Mouse (Mus musculus) activated CD4-positive, CD25-positive, alpha-beta regulatory T cell, adult 4 months (primary cell): ENCODE data around the gene Uaca. TPM values are rescaled to one million over a fixed set of nuclear protein-coding genes. Genes with fewer than 3 reads are reported as not detected.

Source experiments
- ATAC-seq: one replicate; pipeline ENCODE4 v1.8.0; 2017
- polyA plus RNA-seq, 2 experiments: library from polyadenylated mRNA; unstranded; fragments of 100-300 nt; shearing (Covaris generic); gene quantifications; one replicate each; pipeline ENCODE4 v1.2.1; 2017

Uaca gene
- polyA plus RNA-seq, 2 experiments from 2014 or later = not detected

DNA sequence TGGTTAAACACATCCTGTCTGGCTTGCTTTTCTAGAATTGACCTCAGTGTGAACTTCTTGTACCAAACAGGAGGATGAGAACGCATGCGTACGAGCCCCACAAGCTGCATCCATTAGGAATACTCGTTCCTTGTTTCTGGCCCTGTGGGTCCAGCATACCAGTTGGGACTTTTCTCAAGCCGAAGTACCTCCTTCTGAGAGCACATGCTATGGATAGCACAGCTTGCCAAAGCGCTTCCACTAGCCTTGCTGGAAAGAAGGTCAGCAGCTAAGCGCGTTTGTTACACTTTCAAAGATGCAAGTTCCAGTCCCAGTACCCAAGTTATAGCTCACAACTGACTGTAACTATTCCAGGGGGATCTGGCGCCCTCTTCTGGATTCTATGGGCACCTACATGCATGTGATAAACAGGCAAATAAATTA lies 93.1 kb downstream of the Uaca start:
- ATAC-seq = no peak

DNA sequence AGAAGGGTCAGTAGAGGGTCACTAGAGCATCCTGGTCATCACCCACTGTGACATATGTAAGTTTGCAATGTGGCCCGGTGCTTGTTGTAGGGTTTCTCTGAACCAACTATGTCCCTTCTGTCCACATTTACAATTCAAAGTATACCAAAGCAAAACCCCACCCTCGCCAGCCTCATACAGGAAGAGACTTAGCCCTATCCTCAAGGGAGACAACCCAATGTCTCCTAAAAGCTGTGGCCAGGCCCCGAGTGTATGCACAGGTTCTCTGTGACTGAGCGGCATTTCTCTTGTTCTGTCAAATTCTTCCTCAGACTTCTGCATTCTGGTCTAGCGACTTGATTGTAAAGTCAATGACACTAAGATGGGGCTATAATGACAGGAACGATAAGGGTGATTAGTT lies 99.2 kb downstream of the Uaca start:
- no peak for ATAC-seq

DNA sequence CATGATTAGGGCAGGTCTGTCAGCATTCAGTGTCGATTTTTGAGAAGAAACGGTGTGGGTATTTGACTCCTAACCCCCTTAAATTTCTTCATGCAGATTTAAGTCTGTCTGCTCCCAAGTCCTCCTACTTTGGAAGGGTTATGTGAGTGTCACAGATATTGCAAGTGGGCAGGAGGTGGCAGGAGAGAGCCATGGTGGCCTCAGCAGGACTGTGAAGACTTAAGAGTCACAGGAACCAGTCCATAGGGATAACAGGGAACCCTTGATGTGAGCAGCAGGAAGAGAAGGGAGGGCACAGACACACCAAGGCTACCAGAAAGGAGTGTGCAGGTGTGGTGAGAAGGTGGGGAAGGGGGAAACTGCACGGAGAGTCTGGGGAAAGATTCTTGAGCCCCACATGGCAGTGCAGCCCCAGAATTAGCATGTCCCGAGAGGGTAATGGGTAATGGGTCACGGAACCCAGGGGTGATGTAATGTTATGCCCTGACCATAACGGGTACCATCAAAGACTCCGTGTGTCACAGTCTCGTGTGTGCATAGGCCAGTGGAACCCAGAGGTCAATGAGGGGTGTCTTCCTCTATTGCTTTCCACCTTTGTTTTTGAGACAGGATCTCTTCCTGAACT lies 101.3 kb downstream of the Uaca start:
- no peak for ATAC-seq

DNA sequence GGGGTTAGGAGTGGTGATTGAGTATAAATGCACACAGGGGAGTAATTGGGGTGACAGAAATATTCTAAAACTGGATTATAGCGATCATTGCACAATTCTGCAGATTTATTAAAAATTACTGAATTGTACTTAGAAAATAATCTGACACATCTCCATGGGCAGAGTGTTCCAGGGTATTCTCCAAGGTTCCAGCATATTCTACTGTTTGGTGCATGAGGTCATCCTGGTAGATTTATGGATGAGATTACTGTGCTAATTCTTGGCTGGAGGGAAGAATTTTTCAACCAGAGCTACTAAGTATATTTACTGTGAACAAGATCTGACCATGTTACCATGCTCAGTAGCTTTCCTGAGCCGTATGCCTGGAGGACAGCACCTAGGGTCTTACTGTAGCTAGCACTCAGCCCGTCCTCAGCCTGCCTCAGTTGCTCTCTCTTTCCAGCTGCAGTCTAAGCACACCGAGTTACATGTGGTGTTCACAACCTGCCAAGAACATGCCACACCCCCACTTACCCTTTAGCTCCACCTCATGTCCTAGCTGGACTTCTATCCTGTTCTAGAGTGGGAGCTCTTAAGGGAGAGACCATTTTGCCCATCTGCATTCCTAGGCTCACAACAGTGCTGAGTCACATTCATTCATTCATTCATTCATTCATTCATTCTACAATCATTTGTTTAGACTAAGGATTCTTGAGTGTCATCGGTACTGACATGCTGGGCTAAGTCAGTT lies 104.1 kb downstream of the Uaca start:
- no peak for ATAC-seq

DNA sequence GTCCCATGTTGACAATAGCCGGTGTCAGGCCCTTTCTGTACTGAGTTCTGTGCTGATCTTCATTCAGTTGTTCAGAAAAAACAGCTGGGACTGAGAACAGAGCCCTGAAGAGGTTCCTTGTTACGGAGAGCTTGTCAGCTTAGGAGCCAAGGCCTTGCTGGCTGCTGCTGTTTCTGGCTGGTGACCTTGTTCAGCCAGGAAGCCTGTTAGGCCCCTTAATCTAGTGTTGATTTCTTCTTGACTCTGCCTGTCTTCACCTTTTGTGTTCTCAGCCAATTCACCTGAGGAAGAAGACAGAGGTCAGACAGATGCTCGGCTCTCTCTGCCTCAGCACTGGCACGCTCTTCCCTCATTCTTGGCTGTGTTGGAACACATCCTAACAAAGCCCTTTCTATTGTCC lies 104.9 kb downstream of the Uaca start:
- no peak for ATAC-seq

DNA sequence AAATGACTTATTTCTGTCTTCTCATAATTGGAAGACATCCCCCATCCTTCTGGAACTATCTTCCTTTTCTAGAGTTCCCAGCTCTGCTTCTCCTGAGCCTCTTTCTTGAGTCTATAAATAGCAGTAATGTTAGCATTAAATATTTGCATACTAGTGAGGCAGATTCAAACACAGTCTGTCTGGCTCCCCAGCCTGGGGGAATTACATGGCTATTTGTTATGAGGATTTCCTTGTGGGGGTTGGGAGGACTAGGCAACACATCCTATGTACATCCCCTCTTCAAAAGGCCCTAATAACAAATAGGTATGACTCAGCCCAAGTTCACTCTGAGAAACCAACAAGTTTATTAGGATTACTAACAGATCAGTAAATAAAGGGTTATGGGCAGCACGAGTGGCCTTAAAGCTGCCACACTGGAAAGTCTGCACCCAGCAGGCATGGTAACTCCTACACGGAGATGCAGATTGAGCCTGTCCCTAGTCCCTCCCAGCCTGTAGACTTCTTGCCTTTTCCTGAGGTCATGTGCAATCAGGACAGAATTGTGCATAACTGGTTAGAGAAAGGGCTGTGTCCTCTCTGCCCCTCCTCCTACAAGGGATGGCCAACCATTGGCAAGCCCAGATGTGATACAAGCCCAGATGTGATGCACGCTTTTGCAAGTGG lies 105.6 kb downstream of the Uaca start:
- ATAC-seq = no peak

DNA sequence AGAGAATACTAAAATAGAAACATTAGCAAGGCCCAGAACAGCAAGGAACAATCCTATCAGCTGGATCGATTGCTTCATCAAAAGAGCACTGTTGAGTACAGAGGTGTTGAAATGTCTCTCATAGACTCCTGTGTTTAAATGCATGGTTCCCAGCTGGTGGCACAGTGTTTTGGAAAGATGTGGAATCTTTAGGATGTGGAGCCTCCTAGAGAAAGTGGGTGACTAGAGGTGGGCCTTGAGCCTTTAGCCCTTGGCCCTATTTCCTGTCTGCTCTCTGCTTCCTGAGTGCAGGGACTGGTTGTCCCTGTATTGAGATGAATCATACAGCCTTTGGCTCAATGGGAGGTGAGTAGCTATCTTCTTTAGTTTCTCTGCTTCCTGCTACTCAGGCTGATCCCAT lies 117.9 kb downstream of the Uaca start:
- ATAC-seq = no peak

DNA sequence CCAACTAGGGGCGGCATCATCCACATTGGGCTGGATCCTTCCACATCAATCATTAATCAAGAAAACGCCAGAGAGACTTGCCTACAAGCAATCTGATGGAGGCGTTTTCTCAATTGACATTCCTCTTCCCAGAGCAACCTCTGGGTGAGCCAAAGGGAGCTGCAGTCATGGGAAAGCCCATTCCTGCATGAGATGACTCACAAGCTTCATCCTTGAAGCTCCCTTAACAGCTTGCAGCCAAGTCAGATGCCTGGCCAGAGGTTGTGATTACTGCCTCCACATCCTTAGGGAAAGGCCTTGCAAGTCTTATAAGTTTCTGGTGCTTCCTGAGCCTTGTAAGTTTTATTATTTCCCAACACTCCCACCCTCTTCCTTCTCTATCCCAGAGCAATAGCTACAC lies 119.3 kb downstream of the Uaca start:
- no peak for ATAC-seq

DNA sequence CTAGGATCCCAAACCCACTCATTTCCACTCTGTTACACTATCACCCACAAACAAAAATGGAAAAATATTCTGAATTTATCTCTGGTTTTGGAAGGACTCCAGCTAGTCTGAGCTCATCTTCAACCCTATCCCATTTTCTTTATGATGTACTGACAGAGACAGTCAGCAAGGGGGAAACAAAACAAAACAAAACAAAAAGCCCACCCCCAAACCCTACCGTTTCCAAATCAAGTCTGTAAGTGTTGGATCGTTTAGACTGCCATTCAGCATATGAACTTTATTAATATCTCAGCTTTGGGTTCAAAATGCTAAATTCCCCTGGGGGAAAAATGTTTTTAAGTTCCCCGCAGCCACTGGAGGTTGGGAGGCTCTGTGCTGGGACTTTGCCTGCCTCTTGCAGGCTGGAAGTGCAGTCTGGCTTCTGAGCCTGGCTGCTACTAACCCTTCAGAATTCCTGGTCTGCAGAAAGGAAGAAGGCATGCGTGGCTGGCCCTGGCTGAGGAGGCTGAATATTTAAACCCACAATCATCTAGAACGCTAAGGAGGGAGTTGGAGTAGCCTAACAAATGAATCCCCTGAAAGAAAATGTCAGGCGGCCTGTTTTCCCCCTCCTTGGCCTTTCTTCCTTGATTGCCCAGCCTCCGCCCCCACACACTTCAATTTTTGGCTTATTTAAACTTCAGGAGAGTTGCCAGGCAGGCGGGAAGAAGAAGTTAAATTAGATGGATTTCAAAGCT lies 125.8 kb downstream of the Uaca start:
- ATAC-seq = no peak

DNA sequence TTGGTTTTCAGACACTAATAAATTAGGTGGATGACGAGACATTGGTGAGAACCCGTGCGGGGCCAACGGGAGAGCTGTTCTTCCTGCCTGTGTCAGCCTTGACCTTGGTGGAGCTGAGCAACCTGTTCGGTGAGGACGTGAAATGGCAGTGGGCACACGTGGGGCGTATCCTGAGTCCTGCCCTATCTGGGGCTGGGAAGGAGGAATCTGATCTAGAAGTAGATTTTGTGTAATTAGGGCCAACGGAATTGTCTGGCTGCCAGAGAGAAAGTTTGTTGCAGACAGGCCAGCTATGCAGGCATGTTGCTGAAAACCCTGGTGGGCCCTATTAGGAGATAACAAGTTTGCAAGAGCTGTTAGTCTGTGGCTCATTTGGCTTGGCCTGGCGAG lies 126.3 kb downstream of the Uaca start:
- no peak for ATAC-seq

DNA sequence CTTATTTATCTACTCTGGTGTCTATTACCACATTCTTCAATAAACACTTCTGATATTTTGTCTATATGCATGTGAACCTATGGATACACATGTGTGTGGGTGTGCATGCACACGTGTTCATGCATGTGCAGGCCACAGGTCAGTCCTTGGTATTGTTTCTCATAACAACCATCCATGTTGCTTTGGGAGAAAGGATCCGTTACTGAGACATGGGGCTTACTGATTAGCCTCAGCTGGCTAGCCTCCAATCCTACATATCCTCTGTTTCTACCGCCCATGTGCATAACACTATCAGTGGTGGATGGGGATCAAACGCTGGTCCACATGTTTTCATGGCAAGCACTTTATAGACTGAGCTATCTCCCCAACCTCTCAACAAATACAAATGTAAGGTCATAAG lies 126.9 kb downstream of the Uaca start:
- no peak for ATAC-seq

DNA sequence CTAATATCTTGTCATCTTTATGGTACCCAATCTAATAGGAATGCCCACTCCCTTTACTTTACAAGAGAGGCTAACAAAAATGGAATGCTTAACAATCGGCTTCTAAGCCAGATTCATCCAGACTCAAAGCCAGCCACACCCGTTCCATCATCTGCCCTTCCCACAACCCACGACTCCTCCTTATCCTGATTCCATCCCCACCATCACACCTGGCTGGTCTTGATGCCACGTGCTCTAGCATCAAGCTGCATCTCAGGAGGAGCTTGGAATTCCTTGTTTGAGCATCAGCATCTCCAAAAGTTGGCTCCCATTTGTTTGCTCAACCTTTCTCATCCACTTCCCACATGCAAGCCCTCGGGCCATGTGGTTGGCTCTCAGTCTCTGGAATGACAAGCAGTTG lies 127.5 kb downstream of the Uaca start:
- no peak for ATAC-seq

DNA sequence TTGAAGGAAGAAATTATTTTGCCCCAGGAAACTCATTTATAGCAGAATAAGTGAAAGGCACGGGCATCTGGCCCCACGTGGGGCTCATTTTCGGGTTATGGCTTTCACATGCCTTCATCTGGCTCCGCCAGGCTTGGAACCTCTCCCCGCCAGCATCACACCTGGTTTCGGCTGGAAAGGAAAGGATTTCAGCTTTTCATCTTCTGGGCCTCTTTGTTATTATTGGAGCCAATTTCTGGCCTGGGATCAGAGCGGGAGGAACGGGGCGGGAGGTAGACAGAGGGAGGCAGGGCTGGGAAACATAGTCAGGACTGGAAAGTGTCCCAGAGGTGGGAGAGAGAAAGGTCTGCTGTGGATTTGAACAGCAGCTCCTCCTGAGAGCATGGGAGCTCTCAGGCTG lies 132.0 kb downstream of the Uaca start:
- no peak for ATAC-seq

DNA sequence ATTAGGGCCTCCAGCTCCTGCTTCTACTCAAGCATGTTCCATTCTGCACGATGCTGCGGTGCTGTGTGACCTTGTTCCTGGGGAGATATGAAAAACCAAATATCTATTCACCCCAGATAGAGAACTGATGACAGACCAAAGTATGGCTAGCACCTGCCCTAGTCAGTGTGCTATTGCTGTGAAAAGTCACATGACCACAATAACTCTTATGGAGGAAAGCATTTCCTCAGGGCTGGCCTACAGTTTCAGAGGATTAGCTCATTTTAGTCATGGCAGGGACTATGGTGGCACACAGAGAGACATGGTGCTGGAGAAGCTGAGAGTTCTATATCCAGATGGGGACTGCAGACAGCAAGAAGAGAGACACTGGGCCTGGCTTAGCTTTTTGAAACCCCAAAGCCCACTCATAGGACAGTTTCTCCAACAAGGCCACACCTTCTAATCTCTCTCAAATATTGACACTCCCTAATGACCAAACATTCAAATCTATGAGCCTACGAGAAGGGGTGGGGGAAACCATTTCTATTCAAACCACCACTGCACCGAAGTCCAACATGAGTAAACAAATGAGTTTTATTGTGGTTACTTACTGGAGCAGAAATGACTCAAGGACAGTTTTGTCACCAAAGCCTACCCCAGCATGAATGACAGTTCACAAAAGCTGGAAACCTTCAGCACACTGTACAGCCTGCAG lies 135.1 kb downstream of the Uaca start:
- ATAC-seq = no peak

Other genes starting within 250 kb of the Uaca start
- gene Lrrc49, start 106.4 kb upstream of the Uaca start, polyA plus RNA-seq = 1 to 10 TPM in 1 of 2 experiments, under 1 TPM in 1; 0.96 to 1.6 TPM
- gene Larp6, start 81.6 kb upstream of the Uaca start, polyA plus RNA-seq = not detected